Mouse (Mus musculus) retina, embryonic 14.5 days (tissue): ENCODE data around the gene Dbh.

Source experiments
- DNase-seq: peaks from one replicate; pipeline ENCODE4 v3.0.0-alpha.2; 2015; ENCODE audit warnings: low spot score

The Dbh gene

DNA sequence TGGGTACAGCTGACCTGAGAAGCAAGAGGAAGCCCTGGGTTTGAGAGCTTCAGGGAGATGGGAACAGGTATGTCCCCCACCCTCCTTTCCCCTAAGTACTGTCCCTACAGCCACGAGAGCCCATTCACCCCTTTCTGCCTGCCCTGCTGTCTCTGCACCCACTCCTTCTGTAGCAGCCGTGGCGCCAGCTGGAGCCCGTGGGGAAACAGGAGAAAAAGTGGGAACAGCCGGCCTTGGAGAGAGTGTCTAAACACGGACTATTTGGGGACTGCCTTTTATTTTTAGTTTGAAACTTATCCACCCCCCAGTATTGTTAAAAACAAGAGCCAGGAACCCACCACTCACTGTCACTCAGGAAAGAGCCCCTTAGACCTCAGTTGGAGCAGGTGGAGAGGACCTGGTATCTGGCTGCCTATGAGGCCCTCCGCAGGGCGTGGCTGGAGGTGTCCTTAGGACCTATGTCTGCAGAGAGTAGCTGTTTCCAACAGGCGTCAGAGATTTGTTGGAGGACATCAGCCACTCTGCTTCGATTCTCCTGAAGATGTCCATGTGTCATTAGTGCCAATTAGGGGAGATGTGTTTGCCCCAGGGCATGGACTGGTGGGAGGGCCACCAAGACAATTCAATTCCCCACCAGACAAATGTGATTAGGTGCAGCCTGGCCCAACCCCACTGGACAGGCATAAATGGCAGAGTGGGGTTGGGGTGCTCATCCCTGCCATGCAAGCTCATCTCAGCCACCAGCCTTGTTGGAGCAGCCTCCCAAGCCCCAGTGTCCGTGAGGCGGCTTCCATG lies at the start of gene Dbh:
Dbh (plus strand) TSS at position 438 of the 795 bp plus-strand sequence.
- DNase-seq: no peak

DNA sequence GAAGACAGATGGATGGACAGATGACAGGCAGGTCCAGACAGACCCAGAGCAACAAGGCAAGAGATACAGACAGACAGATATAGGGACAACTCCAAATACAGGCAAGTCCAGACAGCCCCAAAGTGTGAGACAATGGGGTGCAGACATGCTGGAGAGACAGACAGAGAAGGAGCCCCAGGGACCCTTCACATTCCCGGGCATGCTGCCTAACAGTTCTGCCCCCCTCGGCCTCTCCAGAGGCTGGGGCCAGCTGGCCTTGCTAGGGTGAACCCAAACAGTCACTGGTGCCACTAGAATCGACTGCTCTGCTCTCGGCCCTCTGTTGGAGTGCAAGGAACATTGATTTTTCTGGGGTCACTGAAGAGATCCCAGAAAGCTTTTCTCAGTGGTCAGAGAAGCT lies 46.6 kb upstream of the Dbh start:
- no peak for DNase-seq

DNA sequence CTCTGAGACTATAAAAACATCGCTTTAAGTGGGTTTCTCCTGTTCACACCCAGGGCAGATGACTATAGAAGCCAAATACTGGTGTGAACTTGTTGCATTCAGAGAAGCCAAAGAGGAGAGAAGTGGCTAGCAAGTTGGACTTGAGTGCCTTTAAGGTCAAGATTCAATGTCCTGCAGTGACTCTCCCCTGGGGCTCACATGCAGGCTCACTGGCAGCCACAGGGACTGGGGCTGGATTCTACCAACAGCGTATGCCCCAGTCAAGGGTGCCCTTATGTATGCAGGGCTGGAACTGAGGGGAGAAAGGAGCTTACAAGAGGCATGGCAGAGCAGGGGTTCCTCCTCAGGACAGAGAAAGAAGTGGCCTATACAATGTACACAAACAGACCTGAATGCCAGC lies 45.3 kb upstream of the Dbh start:
- no peak for DNase-seq

DNA sequence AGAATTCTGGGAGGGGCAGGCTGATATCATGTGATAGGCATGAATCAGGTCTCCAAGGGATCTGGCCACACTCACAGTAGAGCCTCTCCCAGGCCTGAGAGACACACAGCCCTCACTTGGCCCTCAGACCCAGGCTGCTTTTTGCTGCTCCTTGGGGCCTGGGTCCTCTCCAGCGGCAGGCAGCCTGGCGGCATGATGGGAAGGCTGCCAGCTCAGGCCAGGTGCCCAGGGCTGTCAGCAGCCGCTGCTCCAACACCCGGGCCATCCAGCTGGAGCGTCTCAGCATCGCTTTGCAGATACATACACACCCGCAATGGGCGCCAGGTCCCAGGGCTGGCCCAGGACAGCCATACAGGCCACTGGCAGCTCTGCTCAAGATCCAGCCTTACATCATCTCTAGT lies 44.8 kb upstream of the Dbh start:
- DNase-seq: no peak

DNA sequence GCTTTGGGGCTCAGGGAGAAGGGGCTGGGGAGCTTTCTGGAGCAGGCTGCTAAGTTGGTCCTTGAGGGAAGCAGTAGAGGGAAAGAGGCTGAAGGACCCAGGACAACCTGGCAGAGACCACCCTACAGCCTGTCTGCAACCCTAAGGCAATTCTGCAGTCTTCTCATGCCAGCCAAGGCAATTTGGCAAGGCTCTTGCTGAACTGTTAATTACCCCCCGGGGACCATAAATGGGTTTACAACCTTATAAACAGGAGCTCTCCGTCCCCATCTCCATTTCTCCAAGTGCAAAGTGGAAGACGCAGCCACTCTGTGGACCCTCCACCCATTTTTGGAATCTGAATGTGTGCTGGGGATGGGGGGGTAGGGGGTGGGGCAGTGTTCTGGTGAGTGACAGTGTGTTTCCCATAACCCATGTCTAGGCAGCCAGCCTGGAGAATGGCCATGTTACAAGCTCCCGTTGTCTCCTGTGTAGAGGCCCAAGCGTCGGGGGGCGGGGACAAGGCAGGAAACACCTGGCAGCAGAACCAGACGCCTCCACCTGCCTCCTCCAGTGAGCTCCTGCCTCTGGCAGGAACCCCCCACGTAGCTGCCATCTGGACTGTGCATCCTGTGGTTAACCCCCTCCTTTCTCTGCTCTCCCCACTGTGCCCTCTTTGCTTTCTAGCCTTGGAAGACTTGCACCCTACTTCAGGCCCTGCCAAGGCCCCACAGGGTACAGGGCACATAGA lies 43.2 kb upstream of the Dbh start:
- DNase-seq: no peak

DNA sequence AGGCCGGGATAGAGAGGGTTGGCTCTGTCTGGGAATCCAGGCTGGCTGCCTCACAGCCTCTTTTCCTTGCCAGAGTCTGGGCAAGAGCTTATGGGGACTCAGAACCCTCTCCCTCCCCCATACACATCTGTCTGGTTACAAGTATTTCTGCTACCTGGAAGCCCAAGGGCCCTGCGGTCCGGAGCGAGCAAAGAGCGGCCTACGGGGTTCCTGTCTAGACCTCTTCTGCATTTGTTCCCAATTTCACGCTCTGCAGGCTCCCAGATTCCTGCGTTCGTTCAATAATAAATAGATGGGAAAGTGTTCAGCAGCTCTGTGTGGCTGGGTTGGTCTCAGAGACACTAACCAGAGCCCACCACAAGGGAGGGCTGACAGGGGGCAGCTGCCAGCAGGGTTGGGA lies 42.5 kb upstream of the Dbh start:
- DNase-seq: no peak

DNA sequence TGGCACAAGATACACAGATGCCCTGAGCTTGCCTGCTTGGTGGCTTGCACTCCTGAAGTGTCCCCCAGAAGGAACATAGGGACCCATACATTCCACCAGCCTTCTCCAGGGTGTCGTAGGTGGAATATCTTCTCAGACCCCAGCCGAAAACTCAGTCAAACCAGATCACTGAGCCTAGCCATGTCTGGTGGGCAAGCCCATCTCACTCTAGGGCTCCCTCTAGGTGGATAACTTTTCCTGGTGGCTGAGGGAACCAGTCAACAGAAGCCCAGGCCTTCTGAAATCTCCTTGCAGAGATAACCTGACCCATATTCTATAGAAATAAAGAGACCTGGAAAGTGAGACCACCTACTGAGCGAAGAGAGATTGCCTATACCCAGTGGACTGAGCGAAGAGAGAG lies 41.9 kb upstream of the Dbh start:
- DNase-seq: no peak

DNA sequence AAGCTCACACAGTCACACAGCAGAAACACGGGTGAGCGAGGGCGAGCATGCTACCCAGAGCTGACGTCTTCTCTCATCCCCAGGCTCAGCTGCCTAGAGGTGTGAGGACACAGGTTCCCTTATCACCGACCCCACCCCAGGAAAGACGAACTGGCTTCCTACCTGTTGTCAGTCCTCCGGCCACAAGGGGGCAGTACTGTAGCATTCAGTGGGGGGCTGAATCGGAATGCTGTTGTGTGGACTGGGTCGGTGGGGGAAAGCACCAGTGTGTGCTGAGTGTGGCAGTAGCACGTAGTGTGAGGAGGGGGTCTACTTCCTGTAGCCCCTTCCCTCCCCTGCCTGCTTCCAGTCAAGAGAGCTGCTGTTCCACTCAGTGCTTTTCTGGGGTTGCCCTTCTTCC lies 39.1 kb upstream of the Dbh start:
- peak; percentile 56 for DNase-seq

DNA sequence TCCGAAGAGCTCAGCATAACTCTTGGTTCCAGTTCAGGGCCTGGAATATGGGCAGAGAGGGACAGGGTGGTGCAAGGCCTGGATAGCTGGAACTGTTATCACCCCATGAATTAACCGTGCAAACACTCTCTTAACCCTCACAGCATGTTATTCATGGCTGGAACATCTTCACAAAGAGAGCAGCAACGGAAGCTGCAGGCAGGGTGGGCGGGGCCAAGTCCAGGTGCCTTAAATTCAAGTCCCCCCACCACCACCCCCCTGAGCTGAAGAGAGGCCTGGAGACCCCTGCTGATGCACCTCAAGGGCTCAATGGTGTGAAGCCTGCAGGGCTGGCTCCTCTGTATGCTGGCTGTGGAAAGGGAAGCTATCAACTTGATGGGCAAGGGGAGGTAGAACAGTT lies 38.5 kb upstream of the Dbh start:
- DNase-seq: no peak

DNA sequence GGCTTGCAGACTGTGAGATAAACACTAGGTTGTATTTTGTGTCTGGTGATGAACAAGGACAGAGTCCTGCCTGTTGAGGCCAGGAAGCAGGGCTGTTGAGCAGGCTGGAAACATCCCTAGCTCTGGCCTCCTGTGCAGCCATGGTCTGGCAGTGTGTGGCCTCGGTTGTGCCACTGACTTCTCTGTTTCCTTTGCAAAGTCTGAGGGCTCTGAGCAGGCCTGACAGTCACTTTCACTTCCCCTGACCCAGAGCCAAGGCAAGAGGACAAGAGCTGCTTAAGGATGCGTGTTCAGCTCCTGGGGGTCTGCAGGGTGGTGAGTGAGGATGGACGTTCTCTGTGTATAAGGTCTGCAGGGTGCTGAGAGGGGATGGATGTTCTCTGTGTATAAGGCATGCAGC lies 36.0 kb upstream of the Dbh start:
- DNase-seq: no peak

DNA sequence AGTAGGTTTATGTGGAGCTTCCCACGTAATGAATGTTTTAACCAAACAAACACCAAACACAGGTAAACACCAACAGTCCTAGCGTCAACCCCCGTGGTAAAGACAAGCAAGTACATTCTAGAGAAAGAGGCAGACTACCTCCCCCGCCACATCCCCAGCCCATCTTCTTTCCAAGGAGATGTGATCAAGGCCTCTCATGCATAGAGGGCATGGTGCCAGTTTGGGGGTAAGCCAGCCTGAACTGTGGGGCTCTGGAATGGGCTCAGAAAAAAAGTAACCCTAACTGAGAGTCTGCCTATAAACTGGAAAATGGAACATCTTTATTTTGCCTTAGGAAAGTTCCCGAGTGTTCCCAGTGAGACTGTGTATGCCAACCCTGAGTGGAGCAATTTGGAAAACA lies 29.1 kb upstream of the Dbh start:
- no peak for DNase-seq

DNA sequence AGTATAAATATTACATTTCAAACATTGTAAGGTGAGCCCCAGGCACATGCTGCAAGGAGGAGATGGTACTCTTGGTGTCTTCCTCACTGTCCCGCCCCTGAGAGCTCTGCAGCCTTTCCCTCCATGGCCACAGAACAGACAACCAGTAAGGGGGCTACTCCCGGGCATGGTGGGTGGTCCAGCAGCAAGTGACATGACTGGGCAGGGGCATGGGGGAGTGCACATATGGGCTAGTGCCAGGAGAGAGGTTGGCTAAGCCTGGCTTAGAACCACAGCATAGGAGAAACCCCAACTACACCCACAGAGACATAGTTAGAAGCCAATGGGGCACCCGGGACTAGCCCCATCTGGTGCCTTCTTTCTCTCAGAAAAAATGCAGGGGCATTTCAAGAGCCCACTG lies 28.7 kb upstream of the Dbh start:
- no peak for DNase-seq

DNA sequence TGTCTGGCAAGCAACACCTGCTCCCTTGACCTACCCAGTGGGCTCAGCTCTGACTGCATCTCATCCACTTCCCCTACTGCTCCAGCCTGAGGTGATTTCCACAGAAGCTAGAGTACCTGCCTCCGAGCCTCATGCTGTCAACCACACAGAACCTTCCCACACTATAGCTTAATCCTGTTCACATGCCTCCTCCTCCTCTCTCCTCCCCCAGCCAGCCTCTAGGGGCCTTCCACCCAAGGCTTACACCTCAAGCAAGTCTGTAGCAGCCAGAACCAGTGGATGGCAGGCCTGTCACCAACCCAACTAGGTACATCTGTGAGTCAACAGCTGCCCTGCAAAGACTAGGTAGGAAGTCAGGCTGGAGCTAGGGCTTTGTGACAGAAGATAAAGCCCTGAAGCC lies 28.2 kb upstream of the Dbh start:
- DNase-seq: no peak

DNA sequence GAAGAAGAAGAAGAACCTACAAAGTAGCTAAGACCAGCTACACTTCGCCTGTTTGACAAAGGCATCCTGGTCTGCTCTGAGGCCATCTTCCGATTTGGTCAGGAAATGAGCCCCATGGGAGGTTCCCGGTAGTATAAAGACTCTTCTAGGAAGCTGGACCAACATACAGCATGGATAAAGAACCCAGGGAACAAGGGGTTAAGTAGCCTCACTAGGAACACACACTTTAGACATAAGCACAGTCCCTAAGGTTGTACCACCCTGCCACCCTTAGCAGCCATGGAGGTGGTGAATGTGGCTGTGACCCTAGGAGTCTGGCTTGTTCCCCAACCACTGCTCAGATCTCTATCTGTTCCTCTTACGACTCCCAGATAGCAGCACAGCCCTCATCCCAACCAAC lies 26.7 kb upstream of the Dbh start:
- DNase-seq: no peak

DNA sequence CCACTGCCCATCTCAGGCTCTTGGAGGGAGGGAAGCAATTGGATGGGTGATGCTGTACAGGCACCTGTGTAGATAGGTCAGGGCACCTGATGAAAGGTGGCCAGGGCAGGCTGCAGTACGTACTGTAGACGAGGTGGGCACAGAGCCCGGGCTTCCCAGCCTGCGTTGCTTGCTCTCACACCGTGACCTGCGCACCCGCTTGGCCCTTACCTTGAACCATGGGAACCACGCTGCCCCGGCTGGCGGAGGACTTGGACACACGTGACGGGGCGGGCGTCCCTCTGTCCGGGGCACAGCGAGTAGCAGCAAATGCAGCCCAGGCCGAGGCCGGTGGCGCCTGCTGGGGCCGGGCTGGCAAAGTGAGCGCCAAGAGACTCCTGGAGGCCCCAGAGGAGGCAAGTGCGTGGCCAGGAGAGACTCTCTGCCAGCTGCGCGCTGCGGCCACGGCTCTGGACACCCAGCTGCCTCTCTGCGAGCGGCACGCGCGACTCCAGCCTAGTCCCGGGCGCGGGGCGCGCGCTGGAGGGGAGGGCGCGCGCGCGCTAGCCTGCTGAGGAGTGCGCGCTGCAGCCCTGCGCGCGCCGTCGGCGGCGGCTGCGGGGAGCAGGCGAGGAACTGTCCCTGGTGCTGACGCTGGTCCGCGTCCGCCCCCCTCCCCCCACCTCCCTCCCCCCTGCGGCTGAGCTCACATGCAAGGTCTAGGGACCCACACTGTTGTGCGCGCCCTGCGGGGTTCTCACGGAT lies 22.9 kb upstream of the Dbh start, which contains the start of gene Fam163b:
Fam163b (minus strand) TSS at position 542 of the 744 bp plus-strand sequence.
- peak; percentile 74 for DNase-seq

DNA sequence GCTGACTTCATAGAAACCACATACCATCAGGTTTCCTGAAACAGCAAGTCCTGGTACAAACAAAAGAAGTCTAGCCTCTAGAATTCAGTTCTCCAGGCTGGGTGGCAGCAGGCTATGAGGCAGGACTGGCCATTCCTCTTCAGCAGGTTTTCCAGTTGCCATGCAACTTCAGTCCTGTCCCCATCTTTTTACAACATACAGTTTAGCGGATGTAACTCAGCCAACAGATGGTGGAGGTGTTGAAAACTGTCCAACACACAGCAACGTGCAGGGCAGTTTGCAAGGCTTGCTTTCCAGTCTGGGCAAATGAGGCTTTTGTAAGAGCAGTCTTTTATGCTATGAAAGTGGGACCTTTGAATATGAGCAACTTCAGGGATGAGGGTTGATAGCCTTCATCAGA lies 20.1 kb upstream of the Dbh start:
- DNase-seq: no peak

DNA sequence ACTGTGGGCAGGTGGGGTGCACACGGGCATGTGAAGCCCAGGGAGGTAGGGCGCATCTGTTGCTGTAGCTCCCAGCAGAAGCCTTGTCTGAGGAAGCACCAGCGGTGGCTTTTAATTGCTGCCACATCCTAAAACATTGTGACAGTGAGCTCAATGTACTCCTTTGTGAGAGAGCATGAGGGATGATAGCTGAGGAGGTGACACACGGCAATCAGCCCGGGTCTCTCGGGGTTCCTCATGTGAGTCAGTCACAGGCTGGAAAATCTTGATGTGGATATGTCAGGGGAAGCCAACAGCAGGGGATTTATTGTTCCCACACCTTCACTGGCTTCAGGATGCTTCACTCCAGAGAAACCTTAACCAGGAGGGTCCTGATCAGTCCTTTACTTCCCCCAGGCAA lies 18.2 kb upstream of the Dbh start:
- no peak for DNase-seq

DNA sequence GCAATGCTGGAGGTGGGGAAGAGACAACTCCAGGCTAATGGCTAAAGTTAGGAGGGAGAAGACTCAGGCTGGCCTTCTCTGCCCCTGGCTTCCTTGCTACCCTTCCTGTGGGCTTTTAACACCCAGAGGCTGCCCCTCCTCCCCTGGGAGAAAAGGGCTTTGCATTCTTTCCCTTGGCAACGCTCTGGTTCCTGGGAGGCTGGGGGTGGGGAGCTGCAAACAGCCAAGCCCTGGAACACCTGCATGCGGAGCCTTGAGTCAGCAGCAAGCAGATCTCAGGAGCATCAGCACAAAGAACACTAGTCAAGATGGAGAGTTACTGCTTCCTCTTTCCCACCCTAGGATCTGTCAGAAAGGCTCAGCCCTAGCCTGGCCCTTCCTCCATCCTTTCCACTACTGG lies 15.6 kb upstream of the Dbh start:
- DNase-seq: no peak

DNA sequence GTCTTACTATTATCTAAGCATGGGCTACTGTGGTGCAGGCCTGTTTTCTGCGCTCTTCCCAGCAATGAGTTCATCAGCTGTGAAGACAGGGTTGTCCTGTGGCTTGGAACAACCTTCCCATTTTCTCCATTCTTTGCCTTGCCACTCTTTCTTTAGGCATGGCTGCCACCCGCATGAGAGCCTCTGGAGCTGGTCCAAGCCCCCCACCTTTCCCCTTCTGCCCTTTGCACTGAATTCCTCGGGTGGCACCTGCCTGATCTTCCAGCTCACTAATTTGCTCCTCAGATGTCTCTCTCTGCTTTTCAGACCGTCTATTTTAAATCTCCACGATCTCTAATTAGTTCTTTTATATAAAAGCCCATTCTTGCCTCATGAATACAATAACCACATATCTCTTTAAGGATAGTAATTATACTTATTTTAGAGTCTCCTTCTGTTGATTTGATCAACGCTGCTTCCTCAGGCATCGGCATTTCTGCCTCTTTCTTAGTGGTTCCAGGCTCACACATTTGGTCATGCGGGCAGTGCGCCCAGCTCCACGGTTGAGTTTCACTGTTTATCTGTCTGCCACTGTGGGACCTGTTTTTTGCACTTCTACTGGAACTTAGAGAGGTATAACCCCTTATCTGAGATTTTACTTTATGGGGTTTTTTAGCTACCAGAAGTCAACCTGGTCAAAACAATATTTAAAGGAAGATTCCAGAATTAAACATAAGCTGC lies 10.4 kb upstream of the Dbh start:
- DNase-seq: no peak

DNA sequence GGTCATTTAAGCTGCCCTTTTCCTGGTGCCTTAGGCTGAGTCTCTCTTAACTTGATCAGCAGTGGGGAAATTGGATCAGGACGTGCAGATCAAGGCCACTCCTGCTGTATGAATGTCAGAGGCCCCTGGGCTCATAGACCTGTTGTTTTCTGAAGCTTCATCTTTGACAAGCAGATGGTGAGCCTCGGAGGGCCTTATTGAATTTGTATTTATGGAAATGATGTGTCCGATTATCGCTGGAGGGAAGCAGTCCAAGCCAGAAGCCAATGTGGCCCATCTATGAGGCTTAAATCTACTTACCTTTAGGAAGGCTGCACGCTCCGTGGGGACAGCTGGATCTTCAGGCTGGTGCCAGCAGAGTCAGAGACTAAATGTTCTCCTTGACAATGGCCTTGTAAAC lies 8.4 kb upstream of the Dbh start:
- DNase-seq: no peak

DNA sequence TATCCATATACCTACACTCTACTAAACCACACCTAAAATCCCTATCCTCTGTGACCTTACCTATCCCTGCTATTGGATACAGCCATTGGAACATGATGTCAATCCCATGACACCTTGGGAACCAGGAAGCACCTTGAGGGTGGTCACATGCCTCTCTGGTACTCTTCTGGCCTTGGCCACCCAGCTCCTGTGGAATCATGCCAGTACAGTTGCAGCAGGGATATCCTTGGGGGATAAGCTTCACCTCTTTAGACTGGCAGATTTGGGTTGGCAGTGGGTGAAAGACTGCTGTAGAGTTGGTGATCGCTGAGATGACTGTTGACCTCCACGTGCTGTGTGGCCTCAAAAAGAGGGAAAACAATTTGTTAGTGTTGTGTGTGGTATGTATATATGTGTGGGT lies 3.5 kb upstream of the Dbh start:
- DNase-seq: no peak

DNA sequence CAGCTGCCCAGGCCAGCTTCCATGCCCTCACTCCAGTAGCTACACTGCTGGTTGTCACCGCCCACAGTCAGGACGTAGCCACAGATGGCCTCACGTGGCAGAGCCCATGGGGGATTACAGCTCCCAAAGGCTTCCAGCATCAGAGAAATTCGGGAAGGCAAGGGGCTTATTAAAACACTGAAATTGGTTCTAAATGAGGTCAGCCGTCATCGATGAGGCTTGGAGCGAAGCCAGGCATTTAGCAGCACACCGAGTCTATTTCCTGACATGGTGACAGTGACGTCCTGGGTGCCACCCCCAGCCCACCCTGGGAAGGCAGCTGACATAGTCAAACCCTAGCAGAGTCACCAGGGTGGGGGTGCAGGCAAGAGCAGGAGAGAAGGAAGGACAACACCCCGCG lies 2.4 kb upstream of the Dbh start:
- peak; percentile 40 for DNase-seq
